Mouse (Mus musculus) cortical plate, adult 2 months (tissue): Measurements from ENCODE around the gene Suds3. TPM values are rescaled to one million over a fixed set of nuclear protein-coding genes. Genes with fewer than 3 reads are reported as not detected.

Source experiments
- H3K27ac ChIP-seq: fragments of 200-500 bp; 2 replicates; pipeline ENCODE4 v1.5.1; 2012; ENCODE audit warnings: low read length, control low read depth, inconsistent platforms; ENCODE audit not compliant: insufficient read depth
- H3K4me1 ChIP-seq: fragments of 200-500 bp; 2 replicates; pipeline ENCODE4 v1.6.1; 2011; ENCODE audit warnings: low read length; ENCODE audit not compliant: control insufficient read depth, insufficient read depth
- H3K4me3 ChIP-seq: fragments of 200-500 bp; 2 replicates; pipeline ENCODE4 v1.5.1; 2011; ENCODE audit warnings: mild to moderate bottlenecking, low read length, control low read depth; ENCODE audit not compliant: insufficient read depth
- CTCF ChIP-seq: fragments of 200-500 bp; IDR thresholded peaks from 2 replicates; pipeline ENCODE4 v1.5.1; 2011; ENCODE audit warnings: mild to moderate bottlenecking, control low read depth, low read length; ENCODE audit not compliant: insufficient read depth; ENCODE audit errors: extremely low read depth
- POLR2A ChIP-seq: fragments of 200-500 bp; IDR thresholded peaks from 2 replicates; pipeline ENCODE4 v1.6.1; 2011; ENCODE audit warnings: mild to moderate bottlenecking, low read length, control low read depth; ENCODE audit not compliant: insufficient read depth; ENCODE audit errors: extremely low read depth
- polyA plus RNA-seq: library from polyadenylated mRNA; depleted of rRNA; stranded (reverse); fragments of >200 nt; gene quantifications from 2 replicates; pipeline ENCODE4 v1.2.3, GENCODE M21; 2012

Suds3 gene
- polyA plus RNA-seq, 1 experiment, result 110 TPM

DNA sequence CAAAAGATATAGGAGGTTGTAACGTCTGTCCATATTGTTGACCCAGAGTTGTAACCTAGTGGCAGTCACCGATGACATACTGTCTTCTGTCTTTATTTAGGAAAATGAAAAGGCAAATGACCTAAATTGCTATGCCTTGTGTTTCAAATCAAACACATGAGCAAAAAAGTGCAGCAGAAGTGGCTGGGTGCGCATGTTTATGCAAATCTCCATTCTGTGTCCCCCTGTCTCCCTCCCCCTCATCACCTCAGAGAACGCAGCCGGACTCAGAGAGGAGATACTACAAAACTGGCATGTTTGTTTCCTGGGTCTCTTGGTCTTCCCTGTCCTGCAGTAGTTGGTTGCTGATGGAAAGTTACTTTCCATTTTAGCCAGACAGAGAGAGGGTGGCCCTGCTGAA is 34.2 kb upstream of the Suds3 start:
- H3K4me3 ChIP-seq, result no peak overlapping the region
- H3K27ac ChIP-seq, result no peak overlapping the region
- TF ChIP-seq CTCF, result no peak
- TF ChIP-seq POLR2A, result no peak
- peaks cover 3% of the 10 kb centered on the region; the same call in 1 of the 2 replicates for H3K4me1 ChIP-seq

- TF ChIP-seq CTCF (no peak), POLR2A (no peak)
Measured at GRCm38 (mm10) chr5:117149054-117149942, 33.4 kb upstream of the Suds3 start.

GRCm38 (mm10) chr5:117147187-117148095 is 31.5 kb upstream of the Suds3 start:
- TF ChIP-seq CTCF (no peak), POLR2A (peak; percentile 42; the same call in 1 of the 2 replicates)
- peak overlapping the region; percentile 75 for H3K27ac ChIP-seq

More at GRCm38 (mm10) chr5:117149054-117149942, 33.4 kb upstream of the Suds3 start:
- Histone ChIP-seq H3K4me1 (peaks cover 3% of the 10 kb centered on the region; the same call in 1 of the 2 replicates), H3K4me3 (no peak overlapping the region), H3K27ac (no peak overlapping the region)

GRCm38 (mm10) chr5:117146165-117146564 is 30.3 kb upstream of the Suds3 start:
- no peak for TF ChIP-seq CTCF
- Histone ChIP-seq H3K4me3 (no peak overlapping the region), H3K27ac (no peak overlapping the region), H3K4me1 (peaks cover 3% of the 10 kb centered on the region; the same call in 1 of the 2 replicates)

More at GRCm38 (mm10) chr5:117147187-117148095, 31.5 kb upstream of the Suds3 start:
- peaks cover 3% of the 10 kb centered on the region; the same call in 1 of the 2 replicates for H3K4me1 ChIP-seq
- no peak overlapping the region for H3K4me3 ChIP-seq

- TF ChIP-seq POLR2A, result no peak
- TF ChIP-seq CTCF, result peak; percentile 76
- Histone ChIP-seq H3K27ac (no peak overlapping the region), H3K4me3 (no peak overlapping the region), H3K4me1 (peaks cover 3% of the 10 kb centered on the region; the same call in 1 of the 2 replicates)
Measured at GRCm38 (mm10) chr5:117143721-117144135, 27.8 kb upstream of the Suds3 start.

DNA sequence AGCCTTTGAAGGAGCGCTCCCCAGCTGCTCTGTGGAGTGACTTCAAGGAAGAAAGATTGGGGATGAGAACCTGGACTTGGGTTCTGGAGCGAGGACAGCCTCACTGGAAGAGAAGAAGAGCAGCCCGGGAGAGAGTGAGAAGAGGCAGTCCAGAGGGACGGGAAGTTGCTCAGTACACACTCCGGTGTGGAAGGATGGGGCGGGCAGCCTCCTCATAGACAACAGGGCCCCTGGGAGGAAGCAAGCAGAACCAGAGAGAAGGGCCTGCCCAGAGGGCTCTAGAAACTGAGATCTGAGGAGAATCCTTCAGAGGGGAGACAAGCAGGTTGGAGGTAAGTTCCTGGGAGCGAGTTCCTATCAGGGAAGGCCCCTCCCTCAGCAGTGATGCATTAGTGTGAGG is 24.5 kb upstream of the Suds3 start:
- H3K4me3 ChIP-seq, result no peak overlapping the region
- no peaks in the 10 kb centered on the region; the same call in 1 of the 2 replicates for H3K4me1 ChIP-seq
- no peak for TF ChIP-seq CTCF
- TF ChIP-seq POLR2A, result no peak
- H3K27ac ChIP-seq, result no peak overlapping the region

GRCm38 (mm10) chr5:117139822-117140221 is 23.9 kb upstream of the Suds3 start:
- H3K27ac ChIP-seq, result no peak overlapping the region
- H3K4me1 ChIP-seq, result no peaks in the 10 kb centered on the region; the same call in 1 of the 2 replicates
- no peak overlapping the region for H3K4me3 ChIP-seq
- TF ChIP-seq CTCF, result no peak
- no peak for TF ChIP-seq POLR2A

- Histone ChIP-seq H3K4me3 (no peak overlapping the region), H3K4me1 (no peaks in the 10 kb centered on the region; the same call in 1 of the 2 replicates), H3K27ac (no peak overlapping the region)
- TF ChIP-seq CTCF, result no peak
- TF ChIP-seq POLR2A, result no peak
Measured at GRCm38 (mm10) chr5:117138295-117138988, 22.5 kb upstream of the Suds3 start.

GRCm38 (mm10) chr5:117137594-117137993 is 21.7 kb upstream of the Suds3 start:
- TF ChIP-seq CTCF (no peak), POLR2A (no peak)
- H3K27ac ChIP-seq, result no peak overlapping the region
- no peak overlapping the region for H3K4me3 ChIP-seq
- no peaks in the 10 kb centered on the region; the same call in 1 of the 2 replicates for H3K4me1 ChIP-seq
